Mouse (Mus musculus) kidney, adult 2 months (tissue): ENCODE results near the gene Dbndd2.

Source experiments
- CTCF ChIP-seq: fragments of 200-500 bp; conservative IDR thresholded peaks from 2 replicates; pipeline ENCODE4 v1.5.1; 2011; ENCODE audit warnings: low read depth, mild to moderate bottlenecking, control low read depth, low read length, moderate library complexity, mixed read lengths; ENCODE audit not compliant: insufficient read depth, insufficient read length
- POLR2A ChIP-seq: fragments of 200-500 bp; IDR thresholded peaks from one replicate; pipeline ENCODE4 v1.6.1; 2011; ENCODE audit warnings: low read depth, low read length, control low read depth

DNA sequence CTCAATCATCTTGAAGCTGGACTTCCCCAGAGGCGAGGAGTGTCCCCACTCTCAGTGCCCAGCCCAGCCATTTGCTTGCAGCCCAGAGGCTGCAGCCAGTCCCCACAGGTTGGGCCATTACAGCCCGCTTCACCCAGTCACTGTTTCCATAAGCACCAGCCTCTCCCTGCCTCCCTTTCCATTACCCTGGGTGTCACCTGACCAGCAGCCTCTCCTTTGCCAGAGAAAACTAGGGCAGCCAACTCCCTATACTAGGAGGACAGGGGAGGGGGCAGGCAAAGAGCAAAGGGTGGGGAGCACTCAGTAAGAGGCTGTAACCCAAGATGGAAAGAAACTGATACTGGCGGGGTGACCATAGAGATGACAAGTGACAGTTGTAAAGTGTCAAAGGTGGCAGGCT is 48.9 kb upstream of the Dbndd2 start:
- TF ChIP-seq CTCF: no peak
- no peak for TF ChIP-seq POLR2A
